Mouse (Mus musculus) layer of hippocampus, adult 8-10 months (tissue): ENCODE measurements around the gene Polr2b. TPM values are rescaled to one million over a fixed set of nuclear protein-coding genes. Genes with fewer than 3 reads are reported as not detected.

ENCODE experiments used
- DNase-seq, 2 experiments: peaks; one replicate each; pipeline ENCODE4 v3.0.0; 2022; ENCODE audit warnings: low spot score in 2 of 2
- total RNA-seq, 4 experiments: library from RNA; stranded (reverse); gene quantifications; 2 replicates each; pipeline ENCODE4 v1.2.4; 2022

Gene Polr2b
- total RNA-seq, 4 experiments from 2014 or later = 45.8 to 49.4 (median 47.3) TPM

DNA sequence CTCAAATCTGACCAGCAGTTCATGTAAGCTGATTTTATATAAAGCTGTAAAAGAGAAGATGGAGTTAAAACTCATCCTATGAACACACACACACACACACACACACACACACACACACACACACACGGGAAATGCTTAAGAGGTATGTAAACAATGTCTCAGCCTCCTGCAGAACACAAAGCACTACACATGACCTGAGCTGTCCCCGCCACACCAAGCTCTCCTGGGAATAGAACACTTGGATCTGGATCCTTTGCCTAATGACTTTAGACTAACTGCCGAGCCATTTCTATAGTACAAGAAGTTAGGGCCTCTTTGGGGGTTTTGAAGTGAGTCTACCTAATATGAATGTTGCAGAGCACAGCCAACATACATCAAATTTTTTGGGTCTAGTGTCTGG is 52.2 kb downstream of the Polr2b start:
- no peak for DNase-seq

DNA sequence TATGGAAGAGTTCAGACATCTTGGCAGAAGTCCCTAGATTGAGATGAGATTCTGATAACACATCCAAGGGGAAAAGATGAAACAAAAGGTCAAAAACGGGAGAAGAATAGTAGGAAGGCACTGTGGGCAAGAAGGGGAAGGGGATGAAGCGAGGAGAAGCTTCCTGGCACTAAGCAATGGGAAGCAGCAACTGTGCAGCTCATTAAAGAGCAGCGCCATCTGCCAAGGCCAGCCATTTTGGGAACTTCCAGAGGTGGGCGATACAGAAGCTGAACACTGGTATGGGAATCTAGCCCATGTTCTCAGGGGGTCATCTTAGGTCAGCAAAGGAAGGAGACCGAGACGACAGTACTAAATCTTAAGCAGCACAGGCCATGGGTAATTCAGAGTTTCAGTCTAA is 53.7 kb downstream of the Polr2b start:
- DNase-seq = no peak

GRCm38 (mm10) chr5:77364443-77365038 is 54.6 kb downstream of the Polr2b start:
- DNase-seq = no peak

DNA sequence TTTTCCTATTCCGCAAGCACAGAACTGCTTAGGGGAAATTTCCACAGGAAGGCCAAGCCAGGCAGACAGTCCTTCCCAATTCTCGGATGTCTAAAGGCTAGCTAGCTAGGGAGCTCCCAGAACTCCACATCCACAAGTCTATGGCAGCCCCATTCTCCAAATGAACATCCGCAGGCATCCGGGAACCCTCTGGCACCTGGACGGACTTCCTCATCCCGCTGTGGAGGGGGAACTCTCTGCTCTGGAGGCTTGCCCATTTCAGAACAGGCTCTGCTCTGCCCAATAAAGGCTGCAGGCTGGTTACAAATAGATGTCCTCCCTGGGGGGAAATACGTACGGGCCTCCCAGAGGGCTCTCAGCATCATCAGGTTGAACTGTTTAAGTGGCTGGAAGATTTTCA is 56.4 kb downstream of the Polr2b start:
- DNase-seq = no peak

GRCm38 (mm10) chr5:77367145-77367544 is 57.2 kb downstream of the Polr2b start:
- DNase-seq = no peak

DNA sequence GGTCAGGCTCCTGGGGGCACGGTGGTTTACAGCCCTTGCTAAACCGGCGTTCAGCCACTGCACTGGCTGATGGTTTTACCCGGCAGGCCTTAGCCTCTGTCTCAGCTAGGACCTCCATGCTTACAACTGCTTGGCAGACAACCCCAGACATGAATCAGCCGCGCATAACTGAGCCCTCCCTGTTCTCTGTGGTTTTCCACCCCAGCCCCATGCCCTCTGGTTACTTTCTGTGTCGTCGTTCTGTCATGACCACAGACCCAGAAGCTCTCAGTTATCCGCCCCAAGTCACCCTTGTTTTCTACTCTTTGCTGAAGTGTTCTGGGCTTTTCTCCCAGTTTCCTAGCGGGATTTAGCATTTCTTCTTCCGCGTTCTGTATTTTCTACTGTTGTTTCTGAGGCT is 57.7 kb downstream of the Polr2b start:
- no peak for DNase-seq

- no peak for DNase-seq
Measured at GRCm38 (mm10) chr5:77368194-77368593, 58.2 kb downstream of the Polr2b start.

DNA sequence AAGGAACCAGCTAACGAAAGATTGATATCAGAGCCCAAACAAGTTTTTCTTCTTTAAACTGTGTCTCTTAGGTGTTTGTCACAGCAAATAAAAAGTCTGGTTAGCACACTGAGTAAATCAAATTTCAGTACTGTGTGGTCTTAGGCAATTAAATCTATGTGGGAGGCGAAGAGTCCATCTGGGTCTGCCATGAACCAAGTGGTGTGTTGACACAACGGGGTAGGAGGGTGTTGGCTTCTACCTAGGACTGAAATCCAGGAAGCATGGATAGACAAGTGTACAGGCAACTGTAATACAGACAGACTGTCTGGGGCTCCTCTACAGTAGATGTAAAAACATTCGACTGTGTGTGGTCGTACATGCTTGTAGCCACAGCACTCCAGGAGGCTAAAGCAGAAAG is 59.4 kb downstream of the Polr2b start:
- DNase-seq = no peak

DNA sequence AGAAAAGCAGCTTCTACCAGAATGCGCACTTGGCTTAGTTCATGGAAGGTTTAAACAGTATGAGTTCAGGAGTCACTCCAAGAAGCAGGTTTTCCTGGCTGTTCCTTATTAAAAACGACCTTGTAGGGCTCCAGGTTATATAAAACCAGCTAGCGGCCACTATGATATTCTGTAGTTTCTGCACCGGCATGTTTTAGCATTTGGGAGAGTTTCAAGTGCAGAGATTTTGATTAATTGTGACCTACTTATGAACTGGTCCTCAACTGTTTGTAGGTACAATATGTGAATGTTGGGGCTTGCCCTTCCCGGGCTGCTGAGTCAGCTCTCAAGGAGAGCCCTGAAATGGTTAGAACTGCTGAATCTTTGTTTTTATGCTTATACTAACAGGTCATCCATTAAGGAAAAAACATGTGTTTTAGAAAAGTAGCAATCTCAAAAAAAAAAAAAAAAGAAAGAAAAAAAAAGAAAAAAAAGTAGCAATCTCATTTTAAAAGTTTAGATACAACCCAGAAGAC is 60.5 kb downstream of the Polr2b start:
- DNase-seq = no peak

- no peak for DNase-seq
Measured at GRCm38 (mm10) chr5:77372242-77372641, 62.3 kb downstream of the Polr2b start.

DNA sequence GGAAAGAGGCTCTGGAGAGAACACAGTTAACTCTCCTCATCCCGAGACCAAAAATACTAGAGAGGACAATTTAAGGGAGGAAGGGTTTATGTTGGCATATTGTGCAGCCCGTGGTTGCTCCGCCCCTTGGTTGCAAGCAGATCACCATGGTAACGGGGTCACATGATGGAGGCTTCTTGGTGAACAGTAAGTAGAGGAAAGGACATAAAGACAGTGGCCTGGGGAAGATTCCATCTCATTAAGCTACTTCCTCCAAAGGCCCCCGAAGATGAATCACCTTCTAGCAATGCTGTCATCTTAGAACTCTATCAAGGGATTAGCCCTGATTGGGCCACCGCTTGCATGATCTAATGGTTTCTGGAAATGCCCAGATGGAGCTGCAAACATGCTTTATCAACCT is 62.8 kb downstream of the Polr2b start:
- DNase-seq = no peak

- DNase-seq = no peak
Measured at GRCm38 (mm10) chr5:77374945-77375344, 65.0 kb downstream of the Polr2b start.

DNA sequence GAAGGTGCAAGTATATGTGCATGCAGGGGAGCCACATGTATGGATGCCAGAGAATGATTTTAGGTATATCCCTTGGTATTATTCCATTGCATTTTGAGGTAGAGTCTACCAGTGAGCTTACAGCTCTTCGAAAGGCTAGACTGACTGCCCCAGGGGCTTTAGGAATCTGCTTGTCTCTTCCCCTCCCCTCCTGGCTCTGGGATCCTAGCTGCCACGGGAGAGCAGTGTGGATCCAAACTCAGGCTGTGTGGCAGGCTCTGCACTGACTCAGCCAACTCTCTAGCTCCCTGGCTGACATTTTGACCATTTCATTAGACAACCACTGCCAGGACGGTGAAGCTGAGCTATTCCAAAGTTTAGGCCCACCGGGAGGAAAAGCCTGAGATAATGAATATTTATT is 65.6 kb downstream of the Polr2b start:
- DNase-seq = no peak

DNA sequence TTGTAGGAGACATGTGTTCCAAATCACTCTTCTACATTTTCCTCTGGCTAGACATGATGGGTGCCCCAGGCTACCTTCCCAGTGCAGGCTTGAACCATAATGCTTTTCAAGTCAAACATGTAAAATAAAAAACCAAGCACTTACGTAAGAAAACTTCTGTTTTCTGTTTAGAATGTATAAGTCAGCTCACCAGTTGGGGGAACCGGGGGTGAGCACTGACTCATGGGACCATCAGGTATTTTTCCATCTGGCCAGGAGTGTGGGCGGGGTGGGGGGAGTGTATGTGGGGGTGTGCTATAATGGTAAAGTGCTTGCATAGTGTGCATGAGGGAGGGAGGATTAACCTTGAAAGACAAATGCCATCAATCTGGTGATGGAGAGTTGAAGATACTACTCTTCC is 68.1 kb downstream of the Polr2b start:
- no peak for DNase-seq

- DNase-seq = no peak
Measured at GRCm38 (mm10) chr5:77379434-77380135, 69.6 kb downstream of the Polr2b start.

DNA sequence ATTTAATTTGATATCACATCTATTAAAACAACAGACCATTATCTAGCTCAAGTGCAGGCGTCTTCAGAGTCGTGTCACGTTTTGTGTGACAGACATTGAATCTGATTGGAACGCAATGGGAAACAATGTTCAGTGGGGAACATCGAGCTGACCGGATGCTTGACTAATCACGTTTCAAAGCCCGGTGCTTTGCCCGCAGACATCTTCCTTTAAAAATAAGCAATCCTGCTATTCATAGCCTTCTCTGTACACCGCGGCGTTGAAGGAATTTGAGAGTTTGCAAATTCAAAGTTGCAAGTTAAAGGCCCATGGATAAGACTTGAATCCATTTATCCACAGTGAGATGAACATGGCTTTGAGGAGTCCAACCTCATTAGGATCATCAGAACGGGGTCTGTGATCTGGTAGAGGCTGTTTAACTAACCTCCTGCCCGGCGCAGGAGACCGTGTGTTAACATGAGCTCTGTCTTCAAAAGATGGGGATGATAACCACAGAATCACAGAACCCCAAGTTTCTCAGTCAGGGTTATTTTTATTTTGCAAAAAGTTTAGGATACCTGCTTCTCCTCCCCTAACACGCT is 70.5 kb downstream of the Polr2b start:
- no peak for DNase-seq

- DNase-seq = no peak
Measured at GRCm38 (mm10) chr5:77381283-77381682, 71.3 kb downstream of the Polr2b start.

- no peak for DNase-seq
Measured at GRCm38 (mm10) chr5:77381686-77382085, 71.7 kb downstream of the Polr2b start.

GRCm38 (mm10) chr5:77383799-77384554 is 74.0 kb downstream of the Polr2b start:
- no peak for DNase-seq

- DNase-seq = no peak
Measured at GRCm38 (mm10) chr5:77384724-77385123, 74.8 kb downstream of the Polr2b start.

DNA sequence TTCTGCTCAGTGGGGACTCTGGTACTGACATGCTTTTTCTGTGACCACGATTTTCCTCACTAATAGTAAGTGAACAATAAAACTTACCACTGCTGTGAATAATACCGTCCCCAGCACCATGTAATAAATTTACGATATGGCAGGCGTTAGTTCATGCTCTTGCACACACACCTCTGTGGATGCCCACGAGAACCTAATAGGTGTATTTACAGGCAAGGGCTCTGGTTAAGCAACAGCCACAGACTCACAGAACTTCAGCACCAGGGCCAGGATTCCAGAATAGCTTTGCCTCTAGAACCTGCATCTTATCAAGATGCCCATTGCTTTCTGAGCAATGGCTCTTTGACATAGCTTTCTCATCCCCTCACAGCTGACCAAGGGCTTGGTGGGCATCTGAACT is 75.3 kb downstream of the Polr2b start:
- no peak for DNase-seq
